Mouse (Mus musculus): ENCODE results near the gene Taf1a. TPM values are rescaled to one million over a fixed set of nuclear protein-coding genes. Genes with fewer than 3 reads are reported as not detected.

Taf1a gene
- total RNA-seq, 2 experiments from 2014 or later = 21.1 to 24.0 TPM

GRCm38 (mm10) chr1:183403396-183403795, 14.6 kb downstream of the Taf1a start:
- intact Hi-C loops (cut with DNase I) = no loop called here
- DNase-seq = no peak

GRCm38 (mm10) chr1:183414081-183414727, 25.4 kb downstream of the Taf1a start:
- DNase-seq = no peak
- intact Hi-C loops (cut with DNase I) = no loop called here

- DNase-seq = no peak
Observed at GRCm38 (mm10) chr1:183417873-183418272, 29.1 kb downstream of the Taf1a start, which contains the start of gene Hhipl2. Gene Hhipl2 (plus strand): TSS chr1:183418215.

GRCm38 (mm10) chr1:183419741-183420140, 31.0 kb downstream of the Taf1a start:
- intact Hi-C loops (cut with DNase I) = no loop called here
- no peak for DNase-seq

More at GRCm38 (mm10) chr1:183417873-183418272, 29.1 kb downstream of the Taf1a start, which contains the start of gene Hhipl2:
- intact Hi-C loops (cut with DNase I) = no loop called here

GRCm38 (mm10) chr1:183420296-183420695, 31.5 kb downstream of the Taf1a start:
- no peak for DNase-seq
- intact Hi-C loops (cut with DNase I) = no loop called here

GRCm38 (mm10) chr1:183424100-183424499, 35.3 kb downstream of the Taf1a start:
- DNase-seq = no peak
- intact Hi-C loops (cut with DNase I) = no loop called here

- intact Hi-C loops (cut with DNase I) = no loop called here
- DNase-seq = no peak
Observed at GRCm38 (mm10) chr1:183434918-183435317, 46.1 kb downstream of the Taf1a start.

- intact Hi-C loops (cut with DNase I) = no loop called here
- peak; percentile 70 for DNase-seq
Observed at GRCm38 (mm10) chr1:183439036-183439435, 50.3 kb downstream of the Taf1a start.

GRCm38 (mm10) chr1:183442015-183442774, 53.4 kb downstream of the Taf1a start:
- intact Hi-C loops (cut with DNase I) = no loop called here
- DNase-seq = peak; percentile 78

GRCm38 (mm10) chr1:183453066-183453465, 64.3 kb downstream of the Taf1a start:
- intact Hi-C loops (cut with DNase I) = no loop called here

More at GRCm38 (mm10) chr1:183453066-183453465, 64.3 kb downstream of the Taf1a start:
- DNase-seq = peak; percentile 24

Other genes starting within 250 kb of the Taf1a start
- 1 to 10 TPM; 7.0 to 9.2 TPM for gene Disp1, start 167.5 kb upstream of the Taf1a start, total RNA-seq (2021)
- gene Aida, start 92.4 kb upstream of the Taf1a start, total RNA-seq (2021) = 10 to 100 TPM; 69.5 to 90.3 TPM
- 10 to 100 TPM; 86.1 to 96.9 TPM for gene Brox, start 91.7 kb upstream of the Taf1a start, total RNA-seq (2021)
- gene Mia3, start 19.4 kb upstream of the Taf1a start, total RNA-seq (2021) = 100 to 1,000 TPM; 210 to 221 TPM
- gene Hhipl2, start 29.2 kb downstream of the Taf1a start, total RNA-seq (2021) = under 1 TPM in 1 of 2 experiments, not detected in 1; 0.22 TPM

All from left cerebral cortex, postnatal 4 days (tissue).